Mouse (Mus musculus) hematopoietic stem cell, adult 5-6 weeks (primary cell): ENCODE measurements around the gene Wdtc1. TPM values are rescaled to one million over a fixed set of nuclear protein-coding genes. Genes with fewer than 3 reads are reported as not detected.

ENCODE experiments used
- ATAC-seq, 2 experiments: fragments of 125-278 bp in 1 of 2; replicated peaks in 1 of 2; 2 replicates each; pipeline ENCODE4 v1.8.0; 2016 to 2017; ENCODE audit warnings: inconsistent platforms in 2 of 2, mild to moderate bottlenecking in 2 of 2, moderate number of reproducible peaks in 2 of 2, low read depth in 1 of 2, moderate TSS enrichment in 1 of 2; ENCODE audit not compliant: low FRiP score in 2 of 2, poor library complexity in 2 of 2, severe bottlenecking in 2 of 2, insufficient read depth in 1 of 2, low TSS enrichment in 1 of 2
- total RNA-seq: library from RNA; stranded (forward); fragments of 172-1452, 232-1000 nt; gene quantifications from 2 replicates; pipeline ENCODE4 v1.2.3, GENCODE M21; 2017

Wdtc1 gene
- total RNA-seq, result 11.3 and 13.7 TPM in 2 replicates

- peak; percentile 32 to 82; a peak in 1 of 4 replicates for ATAC-seq
These were observed at the start of gene Wdtc1 for GRCm38 (mm10) chr4:133353367-133354365. Gene Wdtc1, minus strand, starts transcription at chr4:133353481.

DNA sequence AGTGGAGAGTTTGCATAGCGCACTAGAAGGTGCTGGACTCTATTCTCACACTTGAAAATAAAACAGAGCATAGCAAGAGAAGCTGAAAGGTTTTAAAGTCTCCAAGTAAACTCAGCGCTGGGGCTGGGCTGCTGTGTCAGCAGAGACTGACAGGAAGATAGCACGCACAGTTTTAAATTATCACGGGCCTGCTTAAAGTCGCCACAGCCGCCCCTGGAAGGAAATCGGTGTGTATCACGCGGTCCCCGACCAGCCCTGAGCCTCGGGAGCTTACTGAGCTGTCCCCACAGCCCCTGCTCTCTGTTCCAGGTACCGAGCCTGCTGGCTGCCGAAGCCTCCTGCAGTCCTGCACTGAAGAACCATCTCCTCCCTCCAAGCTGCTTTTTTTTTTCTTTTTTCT is 48.7 kb upstream of the Wdtc1 start:
- ATAC-seq, result 0 out of 4 replicates have a peak, but pooled peaks of 1 of the 2 experiments have one; percentile 25

GRCm38 (mm10) chr4:133400098-133400497 is 46.8 kb upstream of the Wdtc1 start:
- no peak for ATAC-seq

GRCm38 (mm10) chr4:133399509-133399908 is 46.2 kb upstream of the Wdtc1 start:
- ATAC-seq, result no peak

GRCm38 (mm10) chr4:133398619-133399018 is 45.3 kb upstream of the Wdtc1 start:
- no peak for ATAC-seq

- peak; percentile 37 to 67; a peak in 3 of 4 replicates for ATAC-seq
These were observed 44.7 kb upstream of the Wdtc1 start for GRCm38 (mm10) chr4:133397961-133398360.

- no peak for ATAC-seq
These were observed 44.0 kb upstream of the Wdtc1 start for GRCm38 (mm10) chr4:133397299-133397698.

DNA sequence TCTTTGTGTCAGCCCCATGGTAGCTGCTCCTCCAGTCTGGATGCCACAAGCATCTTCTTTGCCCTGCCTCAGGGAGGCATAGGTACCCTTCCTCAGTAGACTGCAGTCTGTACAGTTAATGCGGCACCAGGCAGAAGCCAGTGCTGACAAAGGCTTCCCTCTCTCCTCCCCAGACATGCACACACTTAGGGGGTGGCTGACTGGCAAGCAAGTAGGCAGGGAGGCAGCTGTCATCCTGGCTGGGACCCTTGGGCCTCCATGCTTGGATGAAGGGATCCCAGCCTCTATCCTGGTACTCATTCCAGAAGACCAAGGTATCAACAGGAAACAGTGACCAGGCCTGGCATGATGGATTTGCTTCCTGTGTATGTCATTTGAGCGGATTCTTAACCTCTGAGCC is 42.8 kb upstream of the Wdtc1 start:
- ATAC-seq, result no peak

- ATAC-seq, result peak in 1 of 2 experiments; percentile 16; a peak in 1 of 4 replicates
These were observed 41.8 kb upstream of the Wdtc1 start for GRCm38 (mm10) chr4:133394981-133395573.

- ATAC-seq, result peak; percentile 8 to 35; a peak in 1 of 4 replicates
These were observed 38.1 kb upstream of the Wdtc1 start for GRCm38 (mm10) chr4:133391185-133392040.

- peak; percentile 20 to 49; a peak in 1 of 4 replicates for ATAC-seq
These were observed 37.3 kb upstream of the Wdtc1 start for GRCm38 (mm10) chr4:133390585-133390984.

GRCm38 (mm10) chr4:133390042-133390441 is 36.8 kb upstream of the Wdtc1 start:
- peak; percentile 29 to 54; a peak in 2 of 4 replicates for ATAC-seq

DNA sequence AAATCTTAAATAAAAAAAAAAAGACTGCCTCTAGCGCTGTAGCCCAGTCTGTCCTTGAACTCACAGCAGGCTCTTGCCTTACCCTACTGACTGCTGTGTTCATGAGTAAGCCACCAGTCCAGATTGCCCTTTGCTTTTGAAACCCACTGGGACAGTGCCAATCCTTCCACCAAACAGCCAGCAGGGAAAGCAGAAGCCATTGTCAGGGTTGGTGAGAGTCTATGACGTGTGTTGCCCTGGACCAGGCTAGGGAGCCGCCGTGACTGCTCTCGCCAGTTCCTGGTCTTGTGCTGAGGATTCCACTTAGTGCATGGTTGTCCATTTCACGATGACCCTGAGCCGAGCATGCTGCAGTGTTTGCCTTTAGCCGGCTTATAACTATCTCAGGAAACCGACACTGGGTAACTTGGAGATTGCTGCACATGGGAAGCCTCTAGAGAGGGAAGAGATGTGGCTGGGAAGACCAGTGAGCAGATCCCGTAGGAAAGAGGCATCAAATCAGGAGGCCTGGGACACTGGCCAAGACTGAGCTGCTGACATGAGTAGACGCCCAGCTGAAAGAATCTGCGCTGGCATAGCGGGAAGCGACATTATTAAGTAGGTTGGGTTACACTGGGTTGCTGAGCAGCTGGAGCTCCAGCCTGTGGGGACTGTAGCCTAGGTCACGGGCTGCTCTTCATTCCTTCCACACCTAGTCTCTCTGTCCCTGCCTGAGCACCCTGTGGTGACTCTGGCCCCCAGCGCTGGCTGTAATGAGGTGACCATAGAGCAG is 35.7 kb upstream of the Wdtc1 start:
- ATAC-seq, result no peak

DNA sequence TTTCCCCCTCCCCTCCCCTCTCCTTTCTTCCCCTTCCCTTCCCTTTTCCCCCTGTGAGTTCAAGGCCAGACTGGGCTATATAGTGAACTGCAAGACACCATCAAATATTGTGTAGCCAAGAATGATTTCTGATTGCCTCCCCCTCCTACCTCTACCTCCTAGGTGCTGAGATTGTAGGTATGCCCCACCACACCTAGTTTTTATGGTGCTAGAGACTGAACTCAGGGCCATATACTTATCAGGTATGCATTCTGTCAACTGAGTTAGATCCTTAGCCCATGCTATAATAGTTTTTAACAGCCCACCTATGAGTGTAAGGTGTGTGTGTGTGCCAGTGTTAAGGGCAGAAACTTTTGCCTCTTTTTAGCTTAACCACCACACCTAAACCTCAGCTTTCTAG is 33.8 kb upstream of the Wdtc1 start:
- no peak for ATAC-seq

- ATAC-seq, result no peak
These were observed 32.9 kb upstream of the Wdtc1 start for GRCm38 (mm10) chr4:133386061-133386797.

DNA sequence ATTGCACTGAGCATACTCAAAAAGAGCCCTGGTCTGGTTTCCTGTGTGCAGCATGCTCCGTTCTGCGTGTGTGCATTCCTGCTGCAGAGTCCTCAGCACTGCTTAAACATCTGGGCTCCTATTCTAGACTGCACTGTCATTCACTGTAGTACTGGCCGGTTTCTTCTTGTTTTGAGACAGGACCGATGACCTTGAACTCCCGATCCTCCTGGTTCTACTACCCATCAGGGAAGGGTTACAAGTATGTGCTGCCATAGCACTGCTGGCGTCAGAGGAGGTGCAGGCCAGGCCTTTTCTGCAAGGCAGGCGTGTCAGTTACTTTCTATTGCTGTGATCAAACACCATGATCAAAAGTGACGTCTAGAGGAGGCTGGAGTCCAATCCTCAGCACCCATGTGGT is 27.9 kb upstream of the Wdtc1 start:
- ATAC-seq, result no peak
